Mouse (Mus musculus) cerebellum, postnatal 36 days (tissue): Measurements from ENCODE around the gene H2-Q4.
"Not testable (repeated sequence)": the region's sequence is repeated elsewhere in the genome, so short reads cannot be mapped to it uniquely, and the experiment has no call there.

ENCODE experiments used
- DNase-seq, 2 experiments: peaks; one replicate each; pipeline ENCODE4 v3.0.0; 2021 to 2022; ENCODE audit warnings: mixed read lengths in 2 of 2

Gene H2-Q4

GRCm38 (mm10) chr17:35379369-35379728, at the start of gene H2-Q4:
TSS of gene H2-Q4 (plus strand) at chr17:35379617.
- DNase-seq = peak; percentile 62 to 63

DNA sequence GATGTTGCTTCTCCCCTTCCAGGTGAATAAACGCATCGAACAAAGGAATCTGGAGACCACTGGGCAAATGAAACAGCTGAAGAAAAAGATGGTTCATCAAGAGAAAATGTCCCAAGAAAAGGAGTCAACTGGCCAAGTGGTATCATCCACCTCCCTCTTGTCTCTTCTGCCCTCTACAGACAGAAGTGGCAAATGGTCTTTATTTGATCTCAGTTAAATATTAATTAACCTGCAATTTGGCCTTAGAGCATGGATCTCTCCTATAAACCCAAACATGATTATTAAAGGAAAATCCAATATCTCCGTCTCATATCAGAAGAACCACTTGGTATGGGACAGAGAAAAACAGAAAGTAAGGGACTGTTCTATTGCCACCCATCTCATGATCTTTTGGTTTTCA, 49.7 kb upstream of the H2-Q4 start:
- DNase-seq = not testable (repeated sequence)

DNA sequence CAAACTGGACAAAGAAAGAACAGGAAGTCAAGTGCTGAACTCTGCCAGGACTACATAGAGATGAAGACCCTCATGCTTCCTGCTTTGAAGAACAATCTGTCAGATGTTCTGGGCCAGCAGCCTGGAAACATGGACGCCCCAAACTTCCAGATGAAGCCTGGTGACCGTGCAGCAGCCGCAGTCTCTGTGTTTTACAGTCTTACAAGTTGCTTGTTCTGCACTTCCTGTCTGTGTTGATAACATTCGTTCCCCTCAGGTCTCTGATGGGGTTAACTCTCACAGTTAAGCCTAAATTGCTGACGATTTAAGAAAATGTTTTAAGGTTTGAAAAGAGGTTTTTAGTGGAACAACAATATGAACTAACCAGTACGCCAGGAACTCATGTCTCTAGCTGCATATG, 47.9 kb upstream of the H2-Q4 start:
- not testable (repeated sequence) for DNase-seq

- no peak for DNase-seq
Measured at GRCm38 (mm10) chr17:35342071-35342671, 37.2 kb upstream of the H2-Q4 start, which contains the start of gene H2-Q2. TSS of gene H2-Q2 (plus strand) at chr17:35342242.

- no peak for DNase-seq
Measured at GRCm38 (mm10) chr17:35342711-35343476, 36.5 kb upstream of the H2-Q4 start.

DNA sequence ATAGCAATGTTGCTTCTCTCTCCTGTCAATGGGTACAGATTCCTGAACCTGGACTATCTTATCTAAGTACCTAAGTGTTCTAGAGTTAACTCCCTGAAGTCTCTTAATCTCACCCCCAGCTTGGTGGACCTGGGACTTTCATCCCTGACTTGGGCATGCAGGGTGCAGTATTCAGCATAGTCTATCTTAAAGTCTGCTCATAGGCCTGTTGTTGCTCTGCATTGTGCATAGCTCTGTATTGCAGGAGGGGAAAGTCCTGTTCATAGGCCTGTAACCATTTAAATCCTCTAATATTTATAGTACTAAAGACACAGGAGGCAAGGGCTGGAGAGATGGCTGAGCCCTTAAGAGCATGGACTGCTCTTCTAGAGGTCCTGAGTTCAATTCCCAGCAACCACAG, 31.8 kb upstream of the H2-Q4 start:
- not testable (repeated sequence) for DNase-seq

GRCm38 (mm10) chr17:35353275-35353674, 26.1 kb upstream of the H2-Q4 start:
- DNase-seq = not testable (repeated sequence)

DNA sequence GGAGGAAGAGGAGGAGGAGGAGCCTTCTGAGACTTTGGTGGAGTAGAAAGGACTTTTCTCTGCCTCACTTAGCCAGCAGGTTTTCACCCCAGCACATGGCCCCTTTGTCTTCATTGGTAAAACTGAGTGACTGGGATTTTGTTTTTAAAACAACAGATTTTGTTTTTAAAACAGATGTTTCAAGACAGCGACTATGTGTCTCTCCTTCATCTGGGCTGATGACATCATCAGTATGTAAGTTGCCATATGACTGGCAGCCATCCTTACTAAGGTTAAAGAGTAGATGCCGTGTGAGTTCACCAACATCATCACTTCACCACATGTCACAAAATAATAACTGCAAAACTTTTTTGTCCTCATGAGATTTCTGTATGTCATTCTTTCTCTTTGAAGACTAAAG, 25.3 kb upstream of the H2-Q4 start:
- no peak for DNase-seq

DNA sequence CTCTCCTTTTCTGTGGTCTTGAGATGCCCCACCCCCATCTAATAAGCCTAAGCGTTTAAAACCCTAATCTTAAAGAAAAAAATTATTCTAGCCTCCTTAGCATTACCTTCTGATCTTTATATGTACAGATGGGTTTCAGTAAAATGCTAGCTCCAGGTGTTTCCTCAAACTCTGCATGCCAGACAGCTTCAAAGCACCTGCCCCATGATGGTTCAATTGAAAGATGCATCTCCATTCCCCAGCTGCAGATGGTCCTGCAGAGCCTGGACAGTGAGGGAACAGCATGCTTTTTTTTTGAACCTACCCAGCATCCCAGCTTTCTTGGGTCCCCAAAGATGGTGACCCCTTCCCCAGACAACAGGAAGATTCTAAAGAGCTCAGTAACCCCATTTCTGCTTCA, 22.3 kb upstream of the H2-Q4 start:
- no peak for DNase-seq

DNA sequence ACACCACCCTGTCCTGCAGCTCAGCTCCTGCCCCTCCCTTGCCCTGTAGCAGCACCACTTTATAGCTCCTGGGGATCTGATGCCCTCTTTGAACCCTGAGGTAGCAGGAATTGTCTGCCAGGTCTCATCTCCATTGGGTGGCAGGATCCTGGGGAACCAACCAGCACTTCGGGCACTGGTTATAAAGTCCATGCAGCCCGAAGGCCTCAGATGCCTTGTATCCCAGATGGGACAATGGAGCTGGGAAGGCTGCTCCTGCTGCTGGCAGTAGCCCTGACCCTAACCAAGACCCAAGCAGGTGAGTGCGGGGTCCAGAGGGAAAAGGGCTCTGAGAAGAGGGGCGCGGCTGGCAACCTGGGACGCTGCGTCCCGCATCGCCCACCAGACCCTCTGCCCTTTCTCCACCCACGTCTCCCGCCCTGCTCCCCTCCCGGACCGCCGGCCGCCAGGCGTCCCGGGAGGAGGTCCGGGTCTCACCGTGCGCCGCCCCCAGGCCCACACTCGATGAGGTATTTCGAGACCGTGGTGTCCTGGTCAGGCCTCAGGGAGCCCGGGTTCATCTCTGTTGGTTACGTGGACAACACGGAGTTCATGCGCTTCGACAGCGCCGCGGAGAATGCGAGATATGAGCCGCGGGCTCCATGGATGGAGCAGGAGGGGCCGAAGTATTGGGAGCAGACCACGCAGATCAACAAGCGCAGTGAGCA, 20.5 kb upstream of the H2-Q4 start:
- no peak for DNase-seq

DNA sequence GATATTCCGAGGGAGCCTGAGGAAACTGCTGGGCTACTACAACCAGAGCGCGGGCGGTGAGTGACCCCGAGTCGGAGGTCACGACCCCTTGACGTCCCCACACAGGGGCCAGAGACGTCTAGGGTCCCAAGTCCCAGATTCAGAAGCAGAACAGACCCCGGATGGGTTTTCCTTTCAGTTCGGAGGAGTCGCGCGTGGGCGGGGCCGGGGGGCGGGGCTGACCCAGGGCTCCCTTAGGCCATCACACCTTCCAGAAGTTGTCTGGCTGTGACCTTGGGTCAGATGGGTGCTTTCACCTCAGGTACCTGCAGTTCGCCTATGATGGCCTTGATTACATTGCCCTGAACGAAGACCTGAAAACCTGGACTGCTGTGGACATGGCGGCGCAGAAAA, 20.0 kb upstream of the H2-Q4 start:
- no peak for DNase-seq

DNA sequence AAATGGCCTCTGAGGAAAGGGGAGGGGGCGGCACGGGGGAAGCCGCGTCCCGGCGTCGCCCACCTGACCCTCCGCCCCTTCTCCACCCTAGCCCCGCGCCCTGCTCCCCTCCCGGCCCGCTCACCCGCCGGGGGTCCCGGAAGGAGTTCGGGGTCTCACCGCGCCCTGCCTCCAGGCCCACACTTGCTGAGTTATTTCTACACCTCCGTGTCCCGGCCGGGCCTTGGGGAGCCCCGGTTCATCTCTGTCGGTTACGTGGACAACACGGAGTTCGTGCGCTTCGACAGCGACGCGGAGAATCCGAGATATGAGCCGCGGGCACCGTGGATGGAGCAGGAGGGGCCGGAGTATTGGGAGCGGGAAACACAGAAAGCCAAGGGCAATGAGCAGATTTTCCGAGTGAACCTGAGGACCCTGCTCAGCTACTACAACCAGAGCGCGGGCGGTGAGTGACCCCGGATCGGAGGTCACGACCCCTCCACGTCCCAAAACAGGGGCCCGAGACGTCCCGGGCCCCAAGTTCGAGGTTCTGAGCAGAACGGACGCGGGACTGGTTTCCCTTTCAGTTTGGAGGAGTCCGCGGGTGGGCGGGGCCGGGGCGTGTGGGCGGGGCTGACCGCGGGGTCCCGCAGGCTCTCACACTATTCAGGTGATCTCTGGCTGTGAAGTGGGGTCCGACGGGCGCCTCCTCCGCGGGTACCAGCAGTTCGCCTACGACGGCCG, 473 bp downstream of the H2-Q4 start:
- DNase-seq = no peak

- DNase-seq = not testable (repeated sequence)
Measured at GRCm38 (mm10) chr17:35389796-35390195, 10.4 kb downstream of the H2-Q4 start.

DNA sequence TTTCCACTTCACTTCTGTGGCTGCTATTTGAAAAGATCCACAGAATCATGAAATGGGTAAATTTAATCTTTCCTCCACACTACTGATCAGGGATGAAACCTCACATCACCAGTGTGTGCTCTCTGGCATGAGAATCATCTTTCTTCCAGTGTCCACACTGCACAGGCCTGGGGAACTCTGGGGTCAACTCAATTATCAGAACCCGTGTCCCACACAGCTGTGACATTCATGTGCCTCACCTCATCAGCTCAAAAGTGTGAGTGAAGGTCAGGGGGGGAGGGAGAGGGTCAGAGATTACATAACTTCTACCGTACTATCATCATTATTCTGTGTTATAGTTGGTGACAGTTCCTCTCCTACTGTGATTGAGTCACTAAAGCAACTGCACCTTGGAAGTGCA, 13.3 kb downstream of the H2-Q4 start:
- DNase-seq = not testable (repeated sequence)

DNA sequence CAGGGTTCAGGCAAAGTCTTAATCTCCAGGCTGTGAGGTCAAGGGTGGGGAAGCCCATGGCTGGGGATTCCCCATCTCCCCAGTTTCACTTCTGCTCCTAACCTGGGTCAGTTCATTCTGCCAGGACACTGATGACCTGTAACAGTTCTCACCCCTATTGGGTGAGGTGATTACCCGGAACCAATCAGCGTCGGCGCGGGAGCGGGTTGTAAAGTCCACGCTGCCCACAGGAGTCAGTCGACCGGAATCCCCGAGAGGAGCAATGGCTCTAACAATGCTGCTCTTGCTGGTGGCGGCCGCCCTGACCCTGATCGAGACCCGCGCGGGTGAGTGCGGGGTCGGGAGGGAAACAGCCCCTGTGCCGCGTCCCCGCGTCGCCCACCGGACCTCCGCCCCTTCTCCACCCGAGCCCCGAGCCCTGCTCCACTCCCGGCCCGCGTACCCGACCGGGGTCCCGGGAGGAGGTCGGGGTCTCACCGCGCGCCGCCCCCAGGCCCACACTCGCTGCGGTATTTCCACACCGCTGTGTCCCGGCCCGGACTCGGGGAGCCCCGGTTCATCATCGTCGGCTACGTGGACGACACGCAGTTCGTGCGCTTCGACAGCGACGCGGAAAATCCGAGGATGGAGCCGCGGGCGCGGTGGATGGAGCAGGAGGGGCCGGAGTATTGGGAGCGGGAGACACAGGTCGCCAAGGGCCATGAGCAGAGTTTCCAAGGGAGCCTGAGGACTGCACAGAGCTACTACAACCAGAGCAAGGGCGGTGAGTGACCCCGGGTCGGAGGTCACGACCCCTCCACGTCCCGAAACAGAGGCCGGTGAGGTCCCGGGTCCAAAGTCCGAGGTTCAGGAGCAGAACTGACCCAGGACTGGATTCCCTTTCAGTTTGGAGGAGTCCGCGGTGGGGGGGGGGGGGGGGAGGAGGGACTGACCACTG, 14.7 kb downstream of the H2-Q4 start:
- DNase-seq = not testable (repeated sequence)

DNA sequence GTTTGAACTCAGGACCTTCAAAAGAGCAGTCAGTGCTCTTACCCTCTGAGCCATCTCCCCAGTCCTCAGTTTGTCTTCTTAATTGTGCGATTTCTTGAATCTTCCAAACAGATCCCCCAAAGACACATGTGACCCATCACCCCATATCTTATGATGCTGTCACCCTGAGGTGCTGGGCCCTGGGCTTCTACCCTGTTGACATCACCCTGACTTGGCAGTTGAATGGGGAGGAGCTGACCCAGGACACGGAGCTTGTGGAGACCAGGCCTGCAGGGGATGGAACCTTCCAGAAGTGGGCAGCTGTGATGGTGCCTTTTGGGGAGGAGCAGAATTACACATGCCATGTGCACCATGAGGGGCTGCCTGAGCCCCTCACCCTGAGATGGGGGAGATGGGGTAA, 17.5 kb downstream of the H2-Q4 start:
- DNase-seq = not testable (repeated sequence)

GRCm38 (mm10) chr17:35413057-35413456, 33.6 kb downstream of the H2-Q4 start:
- DNase-seq = not testable (repeated sequence)

GRCm38 (mm10) chr17:35415273-35416129, 36.1 kb downstream of the H2-Q4 start:
- not testable (repeated sequence) for DNase-seq

- DNase-seq = no peak
Measured at GRCm38 (mm10) chr17:35418772-35419171, 39.4 kb downstream of the H2-Q4 start.

DNA sequence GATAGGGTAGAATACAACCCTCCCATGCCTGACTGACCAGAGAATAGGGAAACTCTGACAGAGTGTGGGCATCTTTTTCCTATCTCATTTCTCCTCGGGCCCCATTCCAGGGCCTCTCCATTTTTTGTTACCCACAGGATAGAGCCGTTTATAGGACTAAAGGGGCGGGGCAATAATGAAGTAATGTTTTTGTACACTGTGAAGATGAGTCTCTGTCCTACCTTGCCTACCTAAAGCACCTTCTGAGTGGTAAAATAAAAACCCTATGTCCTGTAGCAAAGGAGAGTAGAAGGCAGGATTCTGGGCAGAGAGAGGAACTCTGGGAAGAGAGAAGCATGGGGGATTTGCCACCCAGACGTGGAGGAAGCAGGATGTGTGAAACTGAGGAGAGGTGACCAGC, 40.1 kb downstream of the H2-Q4 start:
- DNase-seq = not testable (repeated sequence)
